In genomic region chr2:17405899-17406531, GRCm38 (mm10) we compare ENCODE assay signal across 17 mouse cellular contexts.
"Had no signal": no experiment of that assay in that cellular context is flagged by ENCODE, and none has a peak within 500 bp of the region (broad histone marks: within the 10 kb centered on the region; RNA-seq: fewer than 3 reads in every experiment).

No protein-coding gene starts in this region.

- H3K9ac ChIP-seq: intestine, embryonic 15.5 days; liver, embryonic 13.5 days; liver, postnatal 0 days; neural tube, embryonic 13.5 days; stomach, embryonic 15.5 days had no signal

- H3K4me3 ChIP-seq: intestine, embryonic 15.5 days; left cerebral cortex, adult 2 months; limb, embryonic 10.5 days; liver, embryonic 13.5 days; neural tube, embryonic 13.5 days; stomach, embryonic 15.5 days had no signal

- H3K9me3 ChIP-seq: intestine, embryonic 15.5 days; limb, embryonic 10.5 days; liver, embryonic 13.5 days; neural tube, embryonic 13.5 days; stomach, embryonic 15.5 days had no signal

- ATAC-seq: intestine, embryonic 15.5 days; liver, postnatal 0 days; midbrain, embryonic 16.5 days had no signal

- H3K4me1 ChIP-seq: intestine, embryonic 15.5 days; limb, embryonic 10.5 days; liver, embryonic 13.5 days; neural tube, embryonic 13.5 days; stomach, embryonic 15.5 days had no signal

- H3K27me3 ChIP-seq: intestine, embryonic 15.5 days; liver, embryonic 13.5 days; neural tube, embryonic 13.5 days; stomach, embryonic 15.5 days had no signal

- H3K27ac ChIP-seq: intestine, embryonic 15.5 days; left cerebral cortex, adult 2 months; limb, embryonic 10.5 days; liver, embryonic 13.5 days; neural tube, embryonic 13.5 days; stomach, embryonic 15.5 days had no signal

- H3K4me2 ChIP-seq: intestine, embryonic 15.5 days; liver, embryonic 13.5 days; midbrain, embryonic 11.5 days; neural tube, embryonic 13.5 days; stomach, embryonic 15.5 days had no signal

- DNase-seq: kidney, adult 8-10 months; kidney, postnatal 25 days; liver, embryonic 13.5 days; liver, postnatal 0 days; lung, postnatal 36 days; retina, postnatal 1 day; right cerebral cortex, postnatal 4 days; spleen, adult 18-20 months; thymus, adult 2 months; thymus, postnatal 25 days had no signal

- H3K36me3 ChIP-seq: intestine, embryonic 15.5 days; limb, embryonic 10.5 days; liver, embryonic 13.5 days; neural tube, embryonic 13.5 days; stomach, embryonic 15.5 days had no signal
